13 mouse cellular contexts compared by ENCODE assay signal in the genomic region with DNA sequence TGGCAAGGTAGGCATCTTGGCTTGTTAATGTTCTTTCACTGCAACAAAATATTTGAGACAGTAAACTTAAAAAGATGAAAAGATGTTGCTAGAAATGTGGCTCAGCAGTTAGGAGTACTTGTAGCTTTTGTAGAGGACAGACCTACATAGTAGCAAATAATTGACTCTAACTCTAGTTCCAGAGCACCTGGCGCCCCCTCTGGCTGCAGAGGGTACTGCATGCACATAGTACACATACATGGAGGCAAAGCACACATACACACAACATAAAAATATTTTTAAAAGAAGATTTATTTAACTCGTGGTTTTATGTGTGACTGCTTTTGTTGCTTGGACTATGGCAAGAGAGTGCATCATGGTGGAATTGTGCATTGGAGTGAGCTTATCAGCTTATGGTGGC.
DNase-seq lines count a peak whose midpoint lies in the region; ATAC-seq and TF ChIP-seq lines count a peak whose summit lies in the region.
"Had no signal": no experiment of that assay in that cellular context is flagged by ENCODE, and none has a peak within 500 bp of the region (broad histone marks: within the 10 kb centered on the region; RNA-seq: fewer than 3 reads in every experiment).

No protein-coding gene starts in this region.

- H3K27ac ChIP-seq in gastrocnemius, adult 2 months, result no peak overlapping the region
- H3K27ac ChIP-seq in liver, embryonic 14.5 days, result no peak overlapping the region
- H3K27ac ChIP-seq in MEL (ENCODE audit: control insufficient read depth, low read depth, low read length), result no peak overlapping the region
- H3K27ac ChIP-seq in small intestine, adult 2 months (ENCODE audit: insufficient read depth, low read depth, low read length), result no peak overlapping the region
- H3K27ac ChIP-seq: midbrain, embryonic 10.5 days; stomach, embryonic 15.5 days had no signal

- ATAC-seq in liver, embryonic 14.5 days (ENCODE audit: insufficient read depth), result no peak
- ATAC-seq in megakaryocyte-erythroid progenitor cell, adult 5-6 weeks (replicated peaks; ENCODE audit: low FRiP score, low TSS enrichment, poor library complexity, severe bottlenecking), result no peak

- no peaks in the 10 kb centered on the region for H3K36me3 ChIP-seq in liver, embryonic 14.5 days (replicated peaks; ENCODE audit: control insufficient read depth, insufficient read depth, low read depth)
- H3K36me3 ChIP-seq in MEL (ENCODE audit: control insufficient read depth in 1 of 2, insufficient read depth in 2 of 2, low read length in 2 of 2), result no peaks in the 10 kb centered on the region
- H3K36me3 ChIP-seq in small intestine, adult 2 months (ENCODE audit: control insufficient read depth, insufficient read depth, low read length), result no peaks in the 10 kb centered on the region
- H3K36me3 ChIP-seq: midbrain, embryonic 10.5 days; stomach, embryonic 15.5 days had no signal

- no peaks in the 10 kb centered on the region for H3K4me1 ChIP-seq in liver, embryonic 14.5 days (replicated peaks; ENCODE audit: control insufficient read depth in 2 of 2, insufficient read depth in 2 of 2, low read length in 1 of 2)
- no peaks in the 10 kb centered on the region for H3K4me1 ChIP-seq in MEL (ENCODE audit: control insufficient read depth in 1 of 2, insufficient read depth in 2 of 2, low read length in 2 of 2)
- H3K4me1 ChIP-seq in small intestine, adult 2 months (ENCODE audit: control insufficient read depth, insufficient read depth, insufficient read length, low read length), result no peaks in the 10 kb centered on the region
- H3K4me1 ChIP-seq: midbrain, embryonic 10.5 days; stomach, embryonic 15.5 days had no signal

- H3K4me2 ChIP-seq in liver, embryonic 14.5 days (ENCODE audit: low read depth), result no peak overlapping the region
- H3K4me2 ChIP-seq: stomach, embryonic 15.5 days had no signal

- peak; percentile 36; the same call in 1 of the 2 replicates for TF ChIP-seq CTCF in gastrocnemius, adult 2 months (IDR thresholded peaks at IDR 0.05)
- peak; percentile 45 for TF ChIP-seq CTCF in liver, embryonic 14.5 days (IDR thresholded peaks at IDR 0.05; ENCODE audit: low read depth)
- peak; percentile 27 to 45 (median 35); a peak in 5 of 6 replicates for TF ChIP-seq CTCF in MEL (IDR thresholded peaks at IDR 0.05 in 2 of 3, conservative IDR thresholded peaks at IDR 0.05 in 1 of 3; ENCODE audit: control insufficient read depth in 1 of 3, insufficient read depth in 1 of 3, low read depth in 2 of 3, low read length in 3 of 3, poor library complexity in 1 of 3, severe bottlenecking in 1 of 3)
- peak; percentile 17; the same call in 1 of the 2 replicates for TF ChIP-seq CTCF in small intestine, adult 2 months (IDR thresholded peaks at IDR 0.05; ENCODE audit: extremely low read depth, insufficient read length, insufficient replicate concordance, low read depth, low read length)

- no peak for DNase-seq in gastrocnemius, adult 2 months
- no peak for DNase-seq in gastrocnemius, postnatal 14 days
- DNase-seq in liver, embryonic 14.5 days (ENCODE audit: low read depth in 3 of 3, low spot score in 3 of 3), result no peak
- DNase-seq in liver (no peak), MEL (ENCODE audit: low read depth, low spot score) (no peak)
- DNase-seq in heart, postnatal 36 days, result no peak
- DNase-seq: heart, postnatal 10 days; kidney, postnatal 25 days; layer of hippocampus, postnatal 36 days had no signal

- H3K27me3 ChIP-seq in liver, embryonic 14.5 days (ENCODE audit: control insufficient read depth, insufficient read depth, low read length), result no peaks in the 10 kb centered on the region
- H3K27me3 ChIP-seq in MEL (ENCODE audit: control insufficient read depth in 1 of 2, insufficient read depth in 2 of 2, low read length in 2 of 2), result no peaks in the 10 kb centered on the region
- no peaks in the 10 kb centered on the region for H3K27me3 ChIP-seq in small intestine, adult 2 months (ENCODE audit: control insufficient read depth, insufficient read depth, low read length)
- H3K27me3 ChIP-seq: stomach, embryonic 15.5 days had no signal

- H3K79me2 ChIP-seq in MEL (ENCODE audit: control insufficient read depth, insufficient read depth, low read length, poor library complexity), result no peaks in the 10 kb centered on the region

- WGBS in liver, embryonic 14.5 days (ENCODE audit: insufficient replicate concordance), result 26% methylated on average over 2 of the region's 2 CpGs
- WGBS in small intestine, adult 2 months, result 56% methylated on average over 2 of the region's 2 CpGs

- intact Hi-C loops in gastrocnemius, adult 2 months (cut with DNase I), result no loop called here
- intact Hi-C loops in gastrocnemius, postnatal 14 days (cut with DNase I; ENCODE audit: low total_unique reads), result no loop called here
- intact Hi-C loops in heart, postnatal 36 days (cut with DNase I), result no loop called here

- TF ChIP-seq RAD21 in MEL (IDR thresholded peaks at IDR 0.05; ENCODE audit: low read depth, low read length), result no peak

- TF ChIP-seq POLR2A in MEL (IDR thresholded peaks at IDR 0.05; ENCODE audit: control insufficient read depth in 1 of 2, insufficient read depth in 1 of 2, low read depth in 1 of 2, low read length in 2 of 2, poor library complexity in 1 of 2), result no peak
- no peak for TF ChIP-seq POLR2A in small intestine, adult 2 months (IDR thresholded peaks at IDR 0.05; ENCODE audit: low read depth, low read length)

- no peak for TF ChIP-seq EP300 in liver, embryonic 14.5 days (IDR thresholded peaks at IDR 0.05; ENCODE audit: low read depth)
- TF ChIP-seq EP300 in MEL (IDR thresholded peaks at IDR 0.05; ENCODE audit: low read depth in 1 of 2, low read length in 2 of 2), result no peak

- no peak overlapping the region for H3K4me3 ChIP-seq in gastrocnemius, adult 2 months
- no peak overlapping the region for H3K4me3 ChIP-seq in liver, embryonic 14.5 days (ENCODE audit: insufficient read depth in 1 of 2, low read depth in 2 of 2, low read length in 2 of 2)
- H3K4me3 ChIP-seq in MEL (ENCODE audit: control insufficient read depth in 1 of 2, insufficient read depth in 1 of 2, low read depth in 2 of 2, low read length in 2 of 2), result no peak overlapping the region
- H3K4me3 ChIP-seq in small intestine, adult 2 months (ENCODE audit: low read depth, low read length), result no peak overlapping the region
- H3K4me3 ChIP-seq: midbrain, embryonic 10.5 days; stomach, embryonic 15.5 days had no signal

- H3K9me3 ChIP-seq in liver, embryonic 14.5 days (ENCODE audit: control insufficient read depth, low read length), result no peaks in the 10 kb centered on the region
- H3K9me3 ChIP-seq in MEL (replicated peaks; ENCODE audit: insufficient read depth, low read length), result no peaks in the 10 kb centered on the region
- H3K9me3 ChIP-seq: midbrain, embryonic 10.5 days; stomach, embryonic 15.5 days had no signal

- no peak overlapping the region for H3K9ac ChIP-seq in liver, embryonic 14.5 days (replicated peaks)
- H3K9ac ChIP-seq in MEL (ENCODE audit: control insufficient read depth, low read depth, low read length, poor library complexity, severe bottlenecking), result no peak overlapping the region
- H3K9ac ChIP-seq: stomach, embryonic 15.5 days had no signal

TF ChIP-seq in MEL, 35 proteins besides CTCF, POLR2A, EP300 and RAD21:
- TF ChIP-seq POLR2AphosphoS2 (IDR thresholded peaks at IDR 0.05; ENCODE audit: low read length), result no peak
- TF ChIP-seq SIN3A (IDR thresholded peaks at IDR 0.05; ENCODE audit: low read length), result no peak
- no peak for TF ChIP-seq JUND (IDR thresholded peaks at IDR 0.05; ENCODE audit: low read depth, low read length)
- no peak for TF ChIP-seq MXI1 (IDR thresholded peaks at IDR 0.05; ENCODE audit: low read depth, low read length)
- no peak for TF ChIP-seq POLR2AphosphoS5 (IDR thresholded peaks at IDR 0.05; ENCODE audit: borderline replicate concordance, low read depth, low read length)
- TF ChIP-seq ELF1 (IDR thresholded peaks at IDR 0.05; ENCODE audit: low read depth, low read length), result no peak
- no peak for TF ChIP-seq MAX (IDR thresholded peaks at IDR 0.05; ENCODE audit: low read length)
